Mouse (Mus musculus) heart, postnatal 0 days (tissue): ENCODE measurements around the gene Dnm1. TPM values are rescaled to one million over a fixed set of nuclear protein-coding genes. Genes with fewer than 3 reads are reported as not detected.

Experiments used
- ATAC-seq: fragments of 200-750 bp; cut with Nextera tagmentation; 2 replicates; pipeline ENCODE4 v1.8.0; 2017; ENCODE audit warnings: low read depth, moderate number of reproducible peaks, moderate library complexity; ENCODE audit not compliant: insufficient read depth
- DNase-seq: peaks from one replicate; pipeline ENCODE4 v3.0.0-alpha.2; 2016; ENCODE audit warnings: low spot score
- H3K27ac ChIP-seq: fragments of 300-500 bp; sonication (generic); 2 replicates; pipeline ENCODE4 v1.5.1; 2014; ENCODE audit warnings: low read depth, mild to moderate bottlenecking
- H3K27me3 ChIP-seq: fragments of 300-500 bp; sonication (generic); 2 replicates; pipeline ENCODE4 v1.6.1; 2014; ENCODE audit warnings: low read length, mixed read lengths; ENCODE audit not compliant: control insufficient read depth, insufficient read depth
- H3K36me3 ChIP-seq: fragments of 300-500 bp; sonication (generic); replicated peaks from 2 replicates; pipeline ENCODE4 v1.6.1; 2014; ENCODE audit warnings: low read length, mixed read lengths; ENCODE audit not compliant: control insufficient read depth, insufficient read depth
- H3K4me1 ChIP-seq: fragments of 300-500 bp; sonication (generic); 2 replicates; pipeline ENCODE4 v1.6.1; 2014; ENCODE audit warnings: antibody characterized with exemption; ENCODE audit not compliant: control insufficient read depth, insufficient read depth
- H3K4me2 ChIP-seq: fragments of 300-500 bp; sonication (generic); 2 replicates; pipeline ENCODE4 v1.6.1; 2014; ENCODE audit warnings: low read depth, mild to moderate bottlenecking, low read length, moderate library complexity
- H3K4me3 ChIP-seq: fragments of 300-500 bp; sonication (generic); 2 replicates; pipeline ENCODE4 v1.5.1; 2014; ENCODE audit warnings: low read depth, low read length
- H3K9ac ChIP-seq: fragments of 300-500 bp; sonication (generic); replicated peaks from 2 replicates; pipeline ENCODE4 v1.6.1; 2014; ENCODE audit warnings: low read depth, low read length, mixed read lengths
- H3K9me3 ChIP-seq: fragments of 300-500 bp; sonication (generic); replicated peaks from 2 replicates; pipeline ENCODE4 v1.6.1; 2016; ENCODE audit warnings: low read length; ENCODE audit not compliant: control insufficient read depth
- CTCF ChIP-seq: IDR thresholded peaks from 2 replicates; pipeline ENCODE4 v1.5.1; 2016; ENCODE audit warnings: antibody characterized with exemption, control low read depth, low read depth
- EP300 ChIP-seq: IDR thresholded peaks from 2 replicates; pipeline ENCODE4 v1.6.1; 2016; ENCODE audit warnings: antibody characterized with exemption, low read depth
- WGBS: fragments of 180-500 bp; shearing (Covaris S2); extraction: QIAGEN DNeasy Blood & Tissue Kit; methylation state at CpG from one replicate; pipeline ENCODE4 v1.1.7; 2014; 5-methylcytosine and 5-hydroxymethylcytosine counted together
- polyA plus RNA-seq: library from polyadenylated mRNA; unstranded; fragments of >200 nt; fragmentation: Nextera tagmentation; extraction: Ambion mirVana; gene quantifications from 2 replicates; pipeline ENCODE4 v1.2.1, GENCODE M21; 2015
- total RNA-seq: library from RNA; depleted of rRNA; stranded (reverse); fragments of >200 nt; gene quantifications from 2 replicates; pipeline ENCODE4 v1.2.3, GENCODE M21; 2014; ENCODE audit warnings: low replicate concordance

The Dnm1 gene
- total and polyA plus RNA-seq, 2 experiments from 2014 or later = 1.5 to 10.3 TPM

DNA sequence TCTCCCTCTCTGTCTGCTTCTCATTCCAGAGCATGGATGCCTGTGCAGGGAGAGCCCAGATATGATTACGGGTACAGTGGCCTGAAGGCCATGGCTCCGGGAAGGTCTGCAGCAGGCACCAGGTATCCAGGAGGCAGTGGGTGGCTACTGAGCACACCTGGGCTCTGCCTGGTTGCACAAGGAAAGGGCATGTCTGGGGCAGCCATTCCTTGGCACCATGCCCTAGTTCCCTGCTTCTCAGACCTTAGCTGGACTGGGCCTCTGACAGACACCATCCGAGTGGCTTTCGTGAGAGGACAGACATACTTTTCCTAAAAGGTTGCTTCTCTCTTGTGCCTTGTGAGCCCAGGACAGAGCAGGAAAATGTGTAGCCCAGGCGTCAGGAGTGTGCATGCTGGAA is 38.9 kb upstream of the Dnm1 start:
- no peaks in the 10 kb centered on the region for H3K27me3 ChIP-seq
- no peak overlapping the region for H3K9ac ChIP-seq
- 46% methylated on average over 5 of the region's 5 CpGs for WGBS
- ATAC-seq (no peak), DNase-seq (no peak)
- no peaks in the 10 kb centered on the region for H3K36me3 ChIP-seq
- H3K4me3 ChIP-seq = no peak overlapping the region
- H3K9me3 ChIP-seq = no peaks in the 10 kb centered on the region
- peaks cover 2% of the 10 kb centered on the region; the same call in 1 of the 2 replicates for H3K4me1 ChIP-seq
- no peak for TF ChIP-seq EP300
- TF ChIP-seq CTCF = no peak
- no peak overlapping the region for H3K27ac ChIP-seq
- no peak overlapping the region for H3K4me2 ChIP-seq

DNA sequence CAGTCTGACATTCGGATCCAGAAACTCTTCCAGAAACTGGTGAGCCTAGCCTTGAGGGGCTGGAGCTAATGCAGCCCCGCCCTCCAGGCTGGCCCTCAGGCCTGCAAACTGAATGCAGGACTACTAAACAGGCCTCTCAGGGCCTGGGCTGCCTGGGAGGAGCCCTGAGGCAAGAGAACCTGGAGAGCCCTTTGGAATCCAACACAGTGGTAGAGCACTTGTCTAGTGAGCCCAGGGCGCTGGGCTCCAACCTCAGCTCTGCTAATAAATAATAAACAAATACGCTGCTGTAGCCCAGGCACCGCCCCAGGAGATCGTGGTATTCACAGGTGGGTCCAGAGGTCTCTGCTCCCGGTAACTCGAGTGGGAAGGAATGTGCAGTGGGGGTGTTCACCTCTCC is 37.7 kb upstream of the Dnm1 start:
- ATAC-seq = no peak
- whole genome bisulfite sequencing = 72% methylated on average over 8 of the region's 8 CpGs
- Histone ChIP-seq H3K36me3 (no peaks in the 10 kb centered on the region), H3K9ac (no peak overlapping the region), H3K4me3 (no peak overlapping the region), H3K27me3 (no peaks in the 10 kb centered on the region), H3K9me3 (no peaks in the 10 kb centered on the region), H3K4me1 (no peaks in the 10 kb centered on the region; the same call in 1 of the 2 replicates), H3K4me2 (no peak overlapping the region), H3K27ac (no peak overlapping the region)
- no peak for DNase-seq
- TF ChIP-seq EP300 (no peak), CTCF (no peak)

DNA sequence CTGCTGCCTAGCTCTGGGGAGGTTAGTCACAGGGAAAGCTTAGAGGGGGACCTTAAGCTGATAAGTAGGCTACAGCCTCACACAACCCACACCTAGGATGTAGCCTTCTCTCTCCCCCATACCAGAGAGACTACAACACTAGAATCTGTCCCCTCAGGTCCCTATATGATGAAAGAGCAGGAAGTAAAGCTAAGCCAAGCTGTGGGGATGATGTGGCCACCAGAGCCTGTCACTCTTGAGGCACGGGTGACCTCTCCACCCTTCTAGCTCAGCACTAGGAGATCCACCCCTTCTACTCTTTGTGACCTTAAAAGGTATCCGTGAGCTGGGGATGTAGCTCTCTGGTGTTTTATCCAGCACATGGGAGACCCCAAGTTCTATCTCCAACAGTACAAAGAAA is 36.0 kb upstream of the Dnm1 start:
- TF ChIP-seq CTCF = no peak
- no peak for TF ChIP-seq EP300
- H3K4me2 ChIP-seq = no peak overlapping the region
- H3K9me3 ChIP-seq = no peaks in the 10 kb centered on the region
- no peak overlapping the region for H3K27ac ChIP-seq
- H3K9ac ChIP-seq = no peak overlapping the region
- ATAC-seq (no peak), DNase-seq (no peak)
- no peak overlapping the region for H3K4me3 ChIP-seq
- H3K27me3 ChIP-seq = peaks cover 6% of the 10 kb centered on the region; the same call in 1 of the 2 replicates
- H3K4me1 ChIP-seq = no peaks in the 10 kb centered on the region; the same call in 1 of the 2 replicates
- WGBS = 56% methylated on average over 2 of the region's 2 CpGs
- H3K36me3 ChIP-seq = no peaks in the 10 kb centered on the region

DNA sequence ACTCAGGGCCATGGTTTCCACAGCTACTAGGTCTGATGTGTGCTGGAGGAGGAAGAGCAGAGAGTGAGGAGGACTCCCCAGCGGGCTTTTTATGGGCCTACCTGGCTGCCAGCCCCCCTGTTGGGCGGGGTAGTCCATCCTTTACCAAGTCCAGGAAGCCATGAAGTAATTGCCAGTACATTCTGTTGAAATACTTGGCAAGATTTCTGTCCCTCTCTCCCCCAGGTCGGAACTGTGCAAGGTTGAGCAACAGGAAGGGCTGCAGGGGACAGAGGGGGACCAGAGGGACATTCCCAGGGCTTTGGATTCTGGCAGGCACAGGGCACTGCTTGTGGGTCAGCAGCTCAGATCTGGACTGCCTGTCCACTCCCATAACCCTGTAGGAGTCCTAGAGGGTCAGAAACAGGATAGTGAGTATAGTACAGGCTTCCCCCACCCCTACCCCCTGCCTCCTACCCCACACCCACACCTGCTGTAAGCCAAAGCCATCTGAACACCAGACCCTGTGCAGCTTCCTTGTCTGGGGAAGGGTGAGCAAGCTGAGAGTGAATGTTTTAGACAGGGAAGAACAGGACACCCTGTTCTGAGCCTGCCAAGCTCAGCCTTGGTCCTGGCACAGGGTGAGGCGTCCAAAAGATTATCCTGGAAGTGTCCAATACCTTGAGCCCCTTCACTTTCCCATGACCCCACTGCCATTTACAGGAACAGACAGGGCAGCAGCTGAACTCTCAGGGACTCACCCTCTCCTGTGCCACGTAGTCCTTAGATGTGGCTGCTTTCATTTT is 34.8 kb upstream of the Dnm1 start, which contains the start of gene Lcn2:
TSS of gene Lcn2 (minus strand) at position 547 of the 785 bp plus-strand sequence.
- Histone ChIP-seq H3K9ac (no peak within 1 kb of the TSS), H3K27me3 (peaks cover 6% of the 10 kb centered on the region; the same call in 1 of the 2 replicates), H3K4me1 (no peaks in the 10 kb centered on the region; the same call in 1 of the 2 replicates), H3K9me3 (no peaks in the 10 kb centered on the region), H3K27ac (no peak within 1 kb of the TSS), H3K4me2 (no peak within 1 kb of the TSS), H3K4me3 (no peak within 1 kb of the TSS), H3K36me3 (no peaks in the 10 kb centered on the region)
- no peak for TF ChIP-seq CTCF
- no peak for TF ChIP-seq EP300
- ATAC-seq = no peak
- no peak for DNase-seq
- WGBS = 53% methylated on average over 5 of the region's 5 CpGs

DNA sequence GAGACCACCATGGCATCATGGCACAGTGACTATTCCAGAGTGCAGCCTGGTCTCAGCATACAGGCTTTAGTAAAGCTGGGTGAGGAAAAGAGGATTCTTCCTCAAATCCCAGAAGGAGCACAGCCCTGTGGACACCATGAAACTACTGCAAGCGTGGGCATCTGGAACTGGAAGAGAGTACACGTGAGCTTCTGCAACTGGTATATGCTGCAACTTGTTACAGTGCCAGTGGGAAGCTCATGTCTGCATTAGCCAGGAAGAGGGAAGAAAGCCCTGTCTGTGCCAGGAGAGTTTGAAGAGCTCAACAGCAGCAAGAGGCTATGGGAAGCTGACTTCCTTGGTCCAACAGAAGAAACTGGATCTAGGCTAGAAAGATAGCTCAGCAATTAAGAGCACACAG is 29.6 kb upstream of the Dnm1 start:
- H3K4me1 ChIP-seq = peaks cover 4% of the 10 kb centered on the region; the same call in 1 of the 2 replicates
- peaks cover 6% of the 10 kb centered on the region; the same call in 1 of the 2 replicates for H3K27me3 ChIP-seq
- no peak for ATAC-seq
- H3K9me3 ChIP-seq = no peaks in the 10 kb centered on the region
- no peak for TF ChIP-seq CTCF
- no peak for TF ChIP-seq EP300
- peaks cover 19% of the 10 kb centered on the region for H3K36me3 ChIP-seq
- H3K27ac ChIP-seq = no peak overlapping the region
- no peak overlapping the region for H3K4me2 ChIP-seq
- H3K4me3 ChIP-seq = no peak overlapping the region
- DNase-seq = no peak
- H3K9ac ChIP-seq = no peak overlapping the region
- WGBS = 84% methylated on average over 2 of the region's 2 CpGs
